Mouse (Mus musculus) cerebellum, adult 18-20 months (tissue): ENCODE results near the gene Susd3.

ENCODE experiments used
- DNase-seq, 2 experiments: peaks; one replicate each; pipeline ENCODE4 v3.0.0; 2021

Susd3 gene

GRCm38 (mm10) chr13:49183161-49183560 is 65.3 kb downstream of the Susd3 start:
- DNase-seq, result no peak

GRCm38 (mm10) chr13:49181411-49181984 is 67.0 kb downstream of the Susd3 start:
- peak; percentile 83 to 85 for DNase-seq

DNA sequence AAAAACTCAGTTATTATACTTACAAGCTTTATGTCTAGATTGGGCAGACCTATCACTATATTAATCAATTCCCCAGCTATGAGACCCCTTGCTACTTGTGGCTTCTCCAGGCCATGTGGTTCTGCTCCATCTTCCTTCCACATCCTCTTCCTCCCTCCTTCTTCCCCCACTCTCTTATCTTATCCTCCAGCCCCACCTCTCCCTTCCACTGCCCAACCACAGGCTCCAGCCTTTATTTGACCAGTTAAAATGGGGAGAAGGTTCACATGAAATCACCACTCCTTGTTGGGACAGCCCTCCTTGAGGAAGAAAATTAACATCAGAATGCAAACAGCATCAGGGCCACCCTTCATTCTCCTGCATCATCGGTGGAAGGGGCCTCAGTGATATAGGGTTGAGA is 67.8 kb downstream of the Susd3 start:
- no peak for DNase-seq
